ENCODE assay signal across 17 mouse cellular contexts in genomic region chr1:93475694-93476093, GRCm38 (mm10).
"Had no signal": no experiment of that assay in that cellular context is flagged by ENCODE, and none has a peak within 500 bp of the region (broad histone marks: within the 10 kb centered on the region; RNA-seq: fewer than 3 reads in every experiment).

No protein-coding gene starts in this region.

- H3K9me3 ChIP-seq: liver, embryonic 15.5 days; midbrain, embryonic 13.5 days; neural tube, embryonic 12.5 days; neural tube, embryonic 15.5 days had no signal

- H3K36me3 ChIP-seq: liver, embryonic 15.5 days; neural tube, embryonic 12.5 days; neural tube, embryonic 15.5 days had no signal

- H3K4me2 ChIP-seq: liver, embryonic 15.5 days; lung, embryonic 14.5 days; midbrain, embryonic 13.5 days; neural tube, embryonic 12.5 days; neural tube, embryonic 15.5 days had no signal

- ATAC-seq: intestine, postnatal 0 days; lung, postnatal 0 days; midbrain, embryonic 13.5 days had no signal

- H3K9ac ChIP-seq: liver, embryonic 15.5 days; lung, embryonic 14.5 days; midbrain, embryonic 13.5 days; neural tube, embryonic 12.5 days; neural tube, embryonic 15.5 days had no signal

- H3K27ac ChIP-seq: kidney, postnatal 0 days; layer of hippocampus, adult 2 months; liver, embryonic 15.5 days; macrophage; midbrain, embryonic 13.5 days; neural tube, embryonic 12.5 days; neural tube, embryonic 15.5 days had no signal

- H3K27me3 ChIP-seq: liver, embryonic 15.5 days; midbrain, embryonic 13.5 days; neural tube, embryonic 12.5 days; neural tube, embryonic 15.5 days had no signal

- DNase-seq: kidney, adult 2 months; kidney, postnatal 25 days; layer of hippocampus, adult 9-11 months; lung, embryonic 14.5 days; right cerebral cortex, adult 18-20 months; right cerebral cortex, postnatal 14 days; right cerebral cortex, postnatal 4 days; thymus, postnatal 25 days had no signal

- H3K4me3 ChIP-seq: layer of hippocampus, adult 2 months; liver, embryonic 15.5 days; midbrain, embryonic 13.5 days; neural tube, embryonic 12.5 days; neural tube, embryonic 15.5 days had no signal
